Mouse (Mus musculus) cerebellum, adult 2 months (tissue): Measurements from ENCODE around the gene Bpifa3.

Experiments
- CTCF ChIP-seq: fragments of 200-500 bp; IDR thresholded peaks from 2 replicates; pipeline ENCODE4 v1.5.1; 2011; ENCODE audit warnings: low read depth, mild to moderate bottlenecking, control low read depth, low read length, moderate library complexity, borderline replicate concordance; ENCODE audit not compliant: insufficient read depth
- POLR2A ChIP-seq: fragments of 200-500 bp; IDR thresholded peaks from 2 replicates; pipeline ENCODE4 v1.6.1; 2011; ENCODE audit warnings: low read length, control low read depth, borderline replicate concordance; ENCODE audit not compliant: insufficient read depth

GRCm38 (mm10) chr2:154169172-154169571 is 39.0 kb downstream of the Bpifa3 start:
- no peak for TF ChIP-seq CTCF
- TF ChIP-seq POLR2A = no peak
